Mouse (Mus musculus): ENCODE measurements around the gene Sh3kbp1. TPM values are rescaled to one million over a fixed set of nuclear protein-coding genes. Genes with fewer than 3 reads are reported as not detected.

Gene Sh3kbp1
- total and polyA plus RNA-seq, 2 experiments from 2014 or later: 255 to 279 TPM

- DNase-seq (ENCODE audit: low spot score): peak; percentile 21
Observed at GRCm38 (mm10) chrX:159840225-159840624, 213.2 kb downstream of the Sh3kbp1 start.

GRCm38 (mm10) chrX:159850722-159851121 lies 223.7 kb downstream of the Sh3kbp1 start:
- Histone ChIP-seq H3K36me3 (replicated peaks; ENCODE audit: control insufficient read depth, insufficient read depth, low read length) (no peaks in the 10 kb centered on the region), H3K9me3 (replicated peaks; ENCODE audit: control insufficient read depth, low read length) (no peaks in the 10 kb centered on the region), H3K9ac (replicated peaks; ENCODE audit: low read depth, low read length) (no peak overlapping the region), H3K4me1 (ENCODE audit: control insufficient read depth, insufficient read depth) (no peaks in the 10 kb centered on the region), H3K27me3 (ENCODE audit: control insufficient read depth, insufficient read depth, low read length) (no peaks in the 10 kb centered on the region), H3K4me3 (ENCODE audit: low read depth, low read length) (no peak overlapping the region), H3K27ac (ENCODE audit: low read depth) (no peak overlapping the region), H3K4me2 (ENCODE audit: low read depth, low read length) (no peak overlapping the region)
- TF ChIP-seq CTCF (IDR thresholded peaks at IDR 0.05; ENCODE audit: low read depth) (no peak), EP300 (IDR thresholded peaks at IDR 0.05; ENCODE audit: low read depth) (no peak)
- ATAC-seq (ENCODE audit: insufficient read depth, low read depth) (no peak), DNase-seq (ENCODE audit: low spot score) (no peak)
- 83% methylated on average over 8 of the region's 8 CpGs for WGBS

More at GRCm38 (mm10) chrX:159840225-159840624, 213.2 kb downstream of the Sh3kbp1 start:
- Histone ChIP-seq H3K4me3 (ENCODE audit: low read depth, low read length) (no peak overlapping the region), H3K27ac (ENCODE audit: low read depth) (no peak overlapping the region), H3K9ac (replicated peaks; ENCODE audit: low read depth, low read length) (no peak overlapping the region), H3K36me3 (replicated peaks; ENCODE audit: control insufficient read depth, insufficient read depth, low read length) (no peaks in the 10 kb centered on the region), H3K9me3 (replicated peaks; ENCODE audit: control insufficient read depth, low read length) (no peaks in the 10 kb centered on the region), H3K4me2 (ENCODE audit: low read depth, low read length) (no peak overlapping the region), H3K27me3 (ENCODE audit: control insufficient read depth, insufficient read depth, low read length) (no peaks in the 10 kb centered on the region), H3K4me1 (ENCODE audit: control insufficient read depth, insufficient read depth) (no peaks in the 10 kb centered on the region)
- WGBS: 60% methylated on average over 7 of the region's 7 CpGs
- ATAC-seq (ENCODE audit: insufficient read depth, low read depth): peak; percentile 30; the same call in 1 of the 2 replicates
- no peak for TF ChIP-seq CTCF (IDR thresholded peaks at IDR 0.05; ENCODE audit: low read depth)
- no peak for TF ChIP-seq EP300 (IDR thresholded peaks at IDR 0.05; ENCODE audit: low read depth)

DNA sequence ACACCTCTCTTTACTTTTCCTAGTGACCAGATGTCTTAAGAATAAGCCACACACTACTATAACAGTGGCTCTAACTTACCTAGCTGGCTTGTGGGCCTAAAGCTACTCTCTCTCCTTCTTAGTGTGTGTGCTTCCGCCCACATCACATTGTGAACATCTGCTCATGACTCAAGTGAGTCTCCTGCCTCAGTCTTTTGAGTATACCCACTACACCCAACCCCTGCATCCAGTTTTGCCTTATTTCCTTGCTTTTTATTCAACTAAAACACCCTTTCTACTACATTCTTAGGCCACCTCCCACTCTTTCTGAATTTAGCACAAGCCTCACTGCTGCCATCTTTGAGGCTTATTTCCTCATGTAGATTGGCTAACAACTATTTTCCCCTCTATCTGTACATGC lies 229.8 kb downstream of the Sh3kbp1 start:
- no peaks in the 10 kb centered on the region for H3K9me3 ChIP-seq (replicated peaks; ENCODE audit: control insufficient read depth, low read length)
- WGBS: 94% methylated on average over 1 of the region's 1 CpGs
- no peak for ATAC-seq (ENCODE audit: insufficient read depth, low read depth)
- H3K27me3 ChIP-seq (ENCODE audit: control insufficient read depth, insufficient read depth, low read length): no peaks in the 10 kb centered on the region
- H3K36me3 ChIP-seq (replicated peaks; ENCODE audit: control insufficient read depth, insufficient read depth, low read length): no peaks in the 10 kb centered on the region
- H3K4me1 ChIP-seq (ENCODE audit: control insufficient read depth, insufficient read depth): no peaks in the 10 kb centered on the region
- H3K4me2 ChIP-seq (ENCODE audit: low read depth, low read length): no peak overlapping the region
- TF ChIP-seq EP300 (IDR thresholded peaks at IDR 0.05; ENCODE audit: low read depth) (no peak), CTCF (IDR thresholded peaks at IDR 0.05; ENCODE audit: low read depth) (no peak)
- no peak overlapping the region for H3K4me3 ChIP-seq (ENCODE audit: low read depth, low read length)
- no peak overlapping the region for H3K9ac ChIP-seq (replicated peaks; ENCODE audit: low read depth, low read length)
- DNase-seq (ENCODE audit: low spot score): no peak
- no peak overlapping the region for H3K27ac ChIP-seq (ENCODE audit: low read depth)

DNA sequence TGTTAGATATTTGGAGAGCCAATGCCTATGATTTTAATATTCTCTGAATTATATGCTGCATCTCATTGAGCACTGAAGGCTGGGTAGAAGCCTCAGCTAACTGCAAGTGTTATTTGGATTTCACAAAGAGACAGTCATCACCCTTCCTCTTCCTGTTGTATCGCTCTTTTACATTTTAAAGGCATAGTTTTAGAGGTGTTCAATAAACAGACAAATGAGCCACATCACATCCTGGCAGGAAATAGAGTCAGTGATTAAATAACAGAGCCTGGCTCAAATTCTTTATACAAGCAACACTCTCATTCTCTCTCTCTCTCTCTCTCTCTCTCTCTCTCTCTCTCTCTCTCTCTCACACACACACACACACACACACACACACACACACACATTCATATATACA lies 231.1 kb downstream of the Sh3kbp1 start:
- H3K9me3 ChIP-seq (replicated peaks; ENCODE audit: control insufficient read depth, low read length): no peaks in the 10 kb centered on the region
- ATAC-seq (ENCODE audit: insufficient read depth, low read depth): no peak
- WGBS: 68% methylated on average over 1 of the region's 1 CpGs

GRCm38 (mm10) chrX:159860841-159861530 lies 233.9 kb downstream of the Sh3kbp1 start:
- Histone ChIP-seq H3K9me3 (replicated peaks; ENCODE audit: control insufficient read depth, low read length) (no peaks in the 10 kb centered on the region), H3K4me2 (ENCODE audit: low read depth, low read length) (no peak overlapping the region), H3K4me1 (ENCODE audit: control insufficient read depth, insufficient read depth) (no peaks in the 10 kb centered on the region), H3K27me3 (ENCODE audit: control insufficient read depth, insufficient read depth, low read length) (no peaks in the 10 kb centered on the region), H3K27ac (ENCODE audit: low read depth) (no peak overlapping the region), H3K36me3 (replicated peaks; ENCODE audit: control insufficient read depth, insufficient read depth, low read length) (no peaks in the 10 kb centered on the region), H3K4me3 (ENCODE audit: low read depth, low read length) (no peak overlapping the region), H3K9ac (replicated peaks; ENCODE audit: low read depth, low read length) (no peak overlapping the region)
- ATAC-seq (ENCODE audit: insufficient read depth, low read depth) (no peak), DNase-seq (ENCODE audit: low spot score) (no peak)
- TF ChIP-seq EP300 (IDR thresholded peaks at IDR 0.05; ENCODE audit: low read depth): no peak
- TF ChIP-seq CTCF (IDR thresholded peaks at IDR 0.05; ENCODE audit: low read depth): no peak
- 74% methylated on average over 3 of the region's 3 CpGs for WGBS

More for the DNA sequence above, 231.1 kb downstream of the Sh3kbp1 start:
- Histone ChIP-seq H3K4me1 (ENCODE audit: control insufficient read depth, insufficient read depth) (no peaks in the 10 kb centered on the region), H3K4me3 (ENCODE audit: low read depth, low read length) (no peak overlapping the region), H3K27ac (ENCODE audit: low read depth) (no peak overlapping the region), H3K4me2 (ENCODE audit: low read depth, low read length) (no peak overlapping the region), H3K36me3 (replicated peaks; ENCODE audit: control insufficient read depth, insufficient read depth, low read length) (no peaks in the 10 kb centered on the region), H3K27me3 (ENCODE audit: control insufficient read depth, insufficient read depth, low read length) (no peaks in the 10 kb centered on the region), H3K9ac (replicated peaks; ENCODE audit: low read depth, low read length) (no peak overlapping the region)
- DNase-seq (ENCODE audit: low spot score): no peak
- TF ChIP-seq EP300 (IDR thresholded peaks at IDR 0.05; ENCODE audit: low read depth): no peak
- no peak for TF ChIP-seq CTCF (IDR thresholded peaks at IDR 0.05; ENCODE audit: low read depth)

DNA sequence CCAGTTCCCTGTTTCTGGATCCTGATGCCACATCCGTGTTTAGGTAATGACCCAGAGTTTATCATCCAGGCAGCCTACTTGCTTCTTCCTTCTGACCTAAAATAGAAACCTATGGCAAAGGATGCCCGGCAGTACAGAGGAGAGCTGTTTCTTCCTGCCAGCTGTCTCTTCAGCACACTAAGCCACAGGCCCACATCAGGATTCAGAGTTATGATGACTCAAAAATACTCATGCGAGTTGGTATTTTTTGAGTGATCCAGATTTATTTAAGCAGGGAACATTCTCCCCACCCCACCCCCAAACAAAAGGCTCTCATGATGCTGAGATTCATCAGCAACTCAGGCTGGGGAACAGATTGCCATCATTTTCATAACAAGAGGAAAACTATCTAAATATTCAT lies 240.6 kb downstream of the Sh3kbp1 start:
- WGBS: 49% methylated on average over 3 of the region's 3 CpGs
- no peak for ATAC-seq (ENCODE audit: insufficient read depth, low read depth)

More for the DNA sequence above, 240.6 kb downstream of the Sh3kbp1 start:
- DNase-seq (ENCODE audit: low spot score): no peak
- Histone ChIP-seq H3K9ac (replicated peaks; ENCODE audit: low read depth, low read length) (no peak overlapping the region), H3K4me3 (ENCODE audit: low read depth, low read length) (no peak overlapping the region), H3K4me2 (ENCODE audit: low read depth, low read length) (no peak overlapping the region), H3K36me3 (replicated peaks; ENCODE audit: control insufficient read depth, insufficient read depth, low read length) (no peaks in the 10 kb centered on the region), H3K4me1 (ENCODE audit: control insufficient read depth, insufficient read depth) (no peaks in the 10 kb centered on the region), H3K27me3 (ENCODE audit: control insufficient read depth, insufficient read depth, low read length) (no peaks in the 10 kb centered on the region), H3K9me3 (replicated peaks; ENCODE audit: control insufficient read depth, low read length) (no peaks in the 10 kb centered on the region), H3K27ac (ENCODE audit: low read depth) (no peak overlapping the region)
- TF ChIP-seq CTCF (IDR thresholded peaks at IDR 0.05; ENCODE audit: low read depth) (no peak), EP300 (IDR thresholded peaks at IDR 0.05; ENCODE audit: low read depth) (no peak)

All from heart, postnatal 0 days (tissue).